Mouse (Mus musculus): ENCODE data around the gene Pp2d1.
A peak's percentile ranks its signal among the peaks of the same experiment; 100 is the strongest.

Gene Pp2d1

DNA sequence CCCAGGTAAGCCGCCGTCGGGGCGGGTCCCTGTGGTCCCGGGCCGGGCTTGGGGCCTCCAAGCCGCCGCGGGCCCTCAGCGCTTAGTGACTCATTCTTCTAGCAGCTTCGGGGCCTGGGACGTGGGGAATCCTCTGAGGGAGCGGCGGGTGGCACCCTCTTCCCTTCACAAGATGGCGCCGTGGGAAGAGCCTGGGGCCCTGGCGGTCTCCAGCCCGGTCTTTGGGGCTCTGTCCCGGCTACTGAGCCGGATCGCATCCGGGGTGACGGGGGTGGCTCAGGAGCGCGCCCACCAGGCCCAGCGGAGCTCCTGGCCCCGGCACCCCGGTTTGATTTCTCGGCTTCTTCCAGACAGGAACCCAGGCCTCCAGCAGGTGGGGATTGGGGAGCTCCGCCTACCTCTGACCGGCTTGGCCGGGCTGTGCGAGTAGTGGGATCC is 59.6 kb downstream of the Pp2d1 start:
- no peak for DNase-seq (ENCODE audit: low read depth, low spot score)

DNA sequence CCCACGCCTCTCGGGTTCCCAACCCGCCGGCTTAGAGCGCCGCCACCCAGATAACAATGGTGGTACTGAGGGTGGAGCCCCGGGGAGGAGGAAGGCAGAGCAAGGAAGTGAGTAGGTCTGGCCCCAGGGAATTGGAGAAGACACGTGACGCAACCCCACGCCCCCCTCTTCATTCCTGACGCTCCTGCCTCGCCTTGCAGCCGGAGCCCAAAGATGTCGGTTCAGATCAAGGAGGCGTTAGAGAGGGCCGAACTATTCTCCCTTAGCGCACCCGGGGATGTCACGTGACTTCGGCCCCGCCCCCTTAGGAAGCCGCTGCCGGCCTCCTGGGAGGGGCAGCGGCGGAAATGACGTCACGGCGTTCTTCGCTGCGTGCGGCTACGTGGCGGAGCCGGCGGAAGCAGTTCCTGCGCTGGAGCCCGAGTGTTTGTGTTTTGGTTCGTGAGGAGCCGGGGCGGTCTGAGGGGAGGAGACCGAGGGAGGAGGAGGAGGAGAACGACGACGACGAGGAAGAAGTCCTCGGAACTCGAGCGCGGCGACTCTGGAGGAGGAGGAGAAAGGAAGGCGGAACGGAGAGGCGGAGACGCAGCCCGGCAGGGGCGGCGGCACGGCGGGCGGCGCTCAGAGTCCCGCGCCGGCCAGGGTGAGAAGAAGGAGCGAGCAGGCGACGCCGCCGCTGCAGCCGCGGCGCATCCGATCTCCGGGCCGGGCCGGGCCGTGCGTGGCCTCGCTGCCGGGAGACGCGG is 60.2 kb downstream of the Pp2d1 start, which contains the start of gene Rab5a:
Rab5a (plus strand) TSS at position 377 of the 746 bp plus-strand sequence.
- peak; percentile 99 for DNase-seq (ENCODE audit: low read depth, low spot score)

DNA sequence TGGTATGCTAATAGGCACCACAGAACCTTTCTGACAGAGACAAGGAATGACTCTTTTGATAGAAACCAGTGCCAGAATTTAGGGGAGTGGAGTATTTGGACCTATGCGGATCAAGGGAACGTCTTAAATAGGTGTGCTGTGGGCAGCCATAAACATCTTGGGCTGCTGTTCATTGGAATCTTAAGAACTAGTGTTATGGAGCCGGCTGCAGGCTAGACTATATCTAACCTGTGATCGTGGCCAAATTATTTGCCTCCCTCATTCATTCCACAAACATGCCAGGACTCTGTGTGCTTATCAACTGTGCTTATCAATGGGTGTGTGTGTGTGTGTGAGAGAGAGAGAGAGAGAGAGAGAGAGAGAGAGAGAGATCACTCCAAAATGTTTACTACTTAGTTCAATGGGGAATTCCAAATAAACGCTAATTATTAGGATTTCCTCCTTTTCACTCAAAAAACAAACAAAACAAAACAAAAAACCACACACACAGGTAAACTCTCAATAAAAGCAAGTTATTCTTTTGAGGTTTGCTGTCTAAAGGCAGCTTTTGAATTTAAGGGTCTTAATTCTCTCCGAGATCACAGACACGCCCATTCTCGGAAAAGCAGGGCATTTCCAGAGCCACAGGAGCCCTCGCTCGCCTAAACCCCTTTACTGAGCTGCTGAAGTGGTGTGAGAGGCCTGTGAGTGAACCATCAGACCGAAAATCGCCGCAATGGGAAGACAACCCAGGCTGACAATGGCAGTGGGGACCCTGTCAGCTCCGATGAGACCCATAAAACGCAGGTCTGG is 61.0 kb downstream of the Pp2d1 start:
- no peak for DNase-seq (ENCODE audit: low read depth, low spot score)

DNA sequence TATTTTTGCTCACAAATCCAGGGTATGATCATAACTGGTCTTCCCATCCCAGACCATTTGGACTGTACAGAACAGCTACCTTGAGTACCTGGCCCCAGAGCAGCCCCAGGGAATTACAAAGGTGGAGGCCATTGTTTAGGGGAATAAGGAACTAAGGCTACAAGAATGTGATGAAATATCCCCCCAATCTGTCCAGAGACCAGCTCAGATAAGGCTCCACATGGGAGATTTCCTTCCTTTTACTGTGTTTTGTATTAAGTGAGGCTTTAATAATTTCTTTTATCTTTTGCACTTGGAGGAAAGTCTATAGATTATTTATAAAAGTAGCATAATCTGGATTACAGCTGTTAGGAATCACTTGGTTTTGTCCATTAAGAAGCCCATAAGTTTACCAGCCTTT is 70.6 kb downstream of the Pp2d1 start:
- no peak for DNase-seq (ENCODE audit: low read depth, low spot score)

DNA sequence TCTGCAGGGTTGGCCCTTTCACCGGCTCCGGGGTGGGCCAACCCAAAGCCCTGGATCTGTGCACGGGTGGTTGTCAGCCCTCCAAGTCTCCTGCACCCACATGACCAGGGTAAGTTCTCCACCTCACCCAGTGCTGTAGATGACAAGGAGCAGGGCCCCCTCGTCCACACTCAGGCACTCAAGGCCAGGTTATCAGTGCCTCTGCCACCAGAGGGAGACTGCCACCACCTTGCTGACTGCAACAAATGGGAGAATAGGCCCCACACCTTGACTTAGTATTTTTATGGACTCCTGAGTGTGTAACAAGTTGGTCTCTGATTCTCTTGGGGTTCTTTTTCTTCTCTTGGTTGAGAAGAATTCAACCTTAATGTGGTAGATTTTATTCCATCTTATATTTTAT is 73.7 kb downstream of the Pp2d1 start:
- peak; percentile 18 for DNase-seq (ENCODE audit: low read depth, low spot score)

DNA sequence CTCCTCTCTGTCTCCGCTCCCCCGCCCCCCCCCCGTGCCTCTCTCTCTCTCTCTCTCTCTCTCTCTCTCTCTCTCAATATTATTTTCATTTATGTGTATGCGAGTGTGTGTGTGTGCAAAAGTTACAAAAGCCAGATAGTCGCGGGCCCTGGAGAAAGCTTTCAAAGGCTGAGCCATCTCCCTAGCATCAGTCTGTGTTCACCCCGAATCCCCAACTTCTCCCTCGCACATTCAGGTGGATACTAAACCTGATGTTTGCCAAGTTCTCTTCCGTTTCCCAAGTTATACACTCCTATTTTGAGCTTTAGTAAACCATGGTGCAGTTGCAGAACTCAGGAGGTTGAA is 75.8 kb downstream of the Pp2d1 start:
- DNase-seq (ENCODE audit: low read depth, low spot score) = no peak

DNA sequence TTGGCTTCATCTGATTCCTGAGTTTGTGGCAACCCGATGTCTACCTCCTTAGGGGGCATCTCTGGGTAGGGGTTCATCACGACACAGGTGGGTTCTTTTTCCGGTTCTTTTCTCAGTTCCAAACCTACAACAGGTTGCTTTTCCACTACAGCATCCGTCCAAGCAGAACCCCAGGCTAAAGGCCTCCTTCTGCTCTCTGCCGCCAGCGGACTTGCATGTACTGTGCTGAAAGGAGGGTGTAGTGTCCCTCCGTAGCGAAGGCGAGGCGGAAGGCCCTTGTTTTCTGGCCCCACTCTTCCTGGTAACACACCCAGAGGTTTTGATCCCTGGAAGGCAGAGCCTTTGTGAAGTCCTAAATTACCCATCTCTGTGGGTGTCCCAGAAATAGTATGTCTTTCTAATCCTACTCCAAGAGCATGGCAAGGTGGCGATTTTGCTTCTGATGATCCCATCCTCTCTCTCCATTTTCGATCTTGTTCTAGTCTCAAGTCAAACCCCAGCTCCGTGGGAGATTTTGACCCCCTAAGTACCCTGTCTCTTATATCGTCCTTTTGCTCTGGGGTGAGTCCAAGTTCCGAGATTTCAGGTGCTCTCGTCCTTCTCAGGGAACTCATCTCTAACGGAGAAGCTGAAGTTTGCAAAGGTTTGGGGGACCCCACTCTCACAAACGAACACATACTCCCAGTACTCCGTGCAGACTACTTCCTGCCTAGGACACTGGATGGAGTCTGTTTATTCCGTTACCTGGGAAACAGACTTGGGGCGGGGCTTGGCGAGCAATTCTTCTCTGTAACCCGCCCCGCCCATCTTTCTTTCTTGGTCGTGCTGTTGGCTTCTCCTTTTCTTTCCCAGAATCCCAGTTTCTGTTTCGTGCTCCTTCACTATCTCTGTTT is 76.4 kb downstream of the Pp2d1 start, which contains the start of gene Efhb:
Efhb (minus strand) TSS at position 719 of the 893 bp plus-strand sequence.
- DNase-seq (ENCODE audit: low read depth, low spot score) = peak; percentile 83

Measured in CD4-positive helper T cell, adult 2 months (primary cell).